Mouse (Mus musculus) right cerebral cortex, postnatal 4 days (tissue): ENCODE results near the gene Klc3.

Experiments used
- DNase-seq: peaks from one replicate; pipeline ENCODE4 v3.0.0-alpha.2; 2022

Klc3 gene

GRCm38 (mm10) chr7:19403731-19404296, at the start of gene Klc3:
TSS of gene Klc3 (minus strand) at chr7:19404104.
- DNase-seq, result no peak

GRCm38 (mm10) chr7:19449165-19449564, 45.3 kb upstream of the Klc3 start:
- DNase-seq, result no peak

DNA sequence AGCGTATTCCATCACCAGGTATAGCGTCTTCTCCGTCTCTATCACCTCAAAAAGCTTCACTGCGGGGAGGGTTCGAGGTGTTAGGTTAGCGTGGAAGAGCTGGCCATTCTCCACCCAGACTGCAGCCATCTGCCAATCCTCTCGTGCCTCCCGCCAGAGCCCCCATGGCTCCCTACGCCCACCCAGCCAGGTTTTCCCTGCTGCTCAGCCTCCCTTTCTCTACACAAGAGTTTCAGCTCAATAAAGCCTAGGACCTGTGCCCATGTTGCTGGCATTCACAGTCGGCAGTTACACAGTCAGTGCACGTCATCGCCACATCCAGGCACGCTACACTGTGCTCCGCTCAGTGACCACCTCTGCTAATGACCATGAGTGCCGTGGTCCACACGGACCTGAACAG, 43.8 kb upstream of the Klc3 start:
- no peak for DNase-seq

- DNase-seq, result no peak
Measured at GRCm38 (mm10) chr7:19444801-19445200, 40.9 kb upstream of the Klc3 start.

DNA sequence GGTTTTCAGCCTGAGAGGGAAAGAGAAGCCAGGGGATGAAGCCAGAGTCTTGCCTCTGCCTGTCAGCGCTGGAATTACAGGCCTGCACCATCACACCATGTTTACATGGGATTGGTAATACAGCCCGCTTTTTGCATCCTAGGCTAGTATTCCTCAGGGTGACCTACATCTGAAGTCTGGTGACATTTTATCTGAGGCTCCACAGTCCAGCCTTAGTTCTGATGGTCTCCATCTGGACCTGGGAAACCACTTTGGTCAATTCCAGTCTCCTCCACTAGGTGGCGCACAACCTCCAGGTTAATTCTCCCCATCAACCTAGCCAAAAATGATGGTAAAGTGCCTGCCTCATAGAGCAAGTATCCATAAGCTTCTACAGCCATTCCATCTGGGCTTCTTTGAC, 39.4 kb upstream of the Klc3 start:
- DNase-seq, result peak; percentile 93

DNA sequence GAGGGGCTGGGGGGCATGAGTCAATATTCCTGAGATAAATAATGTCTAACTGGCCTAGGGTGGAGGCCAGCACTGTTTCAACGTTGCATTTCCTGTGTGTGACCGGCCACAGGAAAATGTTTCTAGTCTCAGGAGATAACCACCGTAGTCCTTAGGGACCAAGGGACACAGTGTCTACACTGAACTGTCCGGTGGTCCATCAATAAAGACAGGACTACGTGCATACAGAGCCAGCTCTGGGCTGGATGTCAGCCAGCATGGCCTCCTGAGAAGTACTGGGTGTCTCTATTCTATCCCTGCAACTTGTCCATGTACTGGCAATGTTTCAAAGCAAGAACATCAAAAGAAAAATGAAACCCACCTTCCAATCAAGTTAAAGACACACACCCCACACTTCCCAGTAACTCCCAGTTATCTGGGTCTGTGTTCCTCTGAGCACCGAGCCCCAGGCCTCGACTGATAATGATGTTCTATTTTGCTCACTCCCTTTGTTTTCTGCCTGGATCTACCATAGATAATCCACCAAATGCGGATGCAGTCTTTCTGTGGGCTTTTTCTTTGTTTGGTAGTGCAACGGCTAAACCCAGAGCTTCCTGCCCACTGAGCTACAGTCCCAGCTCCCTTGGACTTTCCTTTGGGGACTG, 37.7 kb upstream of the Klc3 start:
- DNase-seq, result no peak

GRCm38 (mm10) chr7:19437048-19437447, 33.1 kb upstream of the Klc3 start:
- DNase-seq, result no peak

GRCm38 (mm10) chr7:19436276-19436675, 32.4 kb upstream of the Klc3 start:
- no peak for DNase-seq

DNA sequence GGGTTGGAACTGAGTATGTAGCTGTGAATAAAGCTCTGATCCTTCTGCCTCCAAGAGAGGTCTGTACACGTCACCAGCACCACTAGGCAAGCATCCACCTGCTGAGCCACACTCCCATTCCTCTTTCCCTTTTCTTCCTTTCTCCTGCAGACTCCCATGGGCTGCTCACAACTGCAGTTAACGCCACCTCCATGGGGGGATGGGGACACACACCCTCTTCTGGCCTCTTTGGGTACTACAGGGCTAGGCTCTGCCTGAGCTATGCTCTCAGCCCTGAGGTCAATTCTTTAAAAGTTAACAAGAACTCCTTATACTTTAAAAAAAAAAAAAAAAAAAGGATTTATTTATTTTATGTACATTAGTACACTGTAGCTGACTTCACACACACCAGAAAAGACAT, 28.6 kb upstream of the Klc3 start:
- DNase-seq, result no peak

- no peak for DNase-seq
Measured at GRCm38 (mm10) chr7:19430402-19430801, 26.5 kb upstream of the Klc3 start.

DNA sequence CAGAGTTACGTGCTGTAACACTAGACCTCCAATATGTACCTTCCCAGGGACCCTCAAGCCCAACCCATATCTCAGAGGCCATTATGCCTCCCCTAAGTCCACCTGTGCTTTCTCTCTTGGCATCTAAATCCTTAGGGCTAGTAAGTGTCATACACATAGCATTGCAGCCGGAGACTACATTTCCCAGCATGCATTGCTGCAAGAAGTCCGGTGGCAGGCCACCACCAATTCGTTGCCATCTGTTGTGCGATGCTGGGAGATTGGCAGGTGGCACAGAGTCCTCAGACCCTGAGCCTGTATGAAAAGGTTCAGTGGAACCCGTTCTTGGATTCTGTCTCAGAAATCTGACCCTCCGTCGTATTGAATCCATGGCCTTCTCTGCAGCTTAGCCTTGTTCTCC, 25.8 kb upstream of the Klc3 start:
- no peak for DNase-seq

DNA sequence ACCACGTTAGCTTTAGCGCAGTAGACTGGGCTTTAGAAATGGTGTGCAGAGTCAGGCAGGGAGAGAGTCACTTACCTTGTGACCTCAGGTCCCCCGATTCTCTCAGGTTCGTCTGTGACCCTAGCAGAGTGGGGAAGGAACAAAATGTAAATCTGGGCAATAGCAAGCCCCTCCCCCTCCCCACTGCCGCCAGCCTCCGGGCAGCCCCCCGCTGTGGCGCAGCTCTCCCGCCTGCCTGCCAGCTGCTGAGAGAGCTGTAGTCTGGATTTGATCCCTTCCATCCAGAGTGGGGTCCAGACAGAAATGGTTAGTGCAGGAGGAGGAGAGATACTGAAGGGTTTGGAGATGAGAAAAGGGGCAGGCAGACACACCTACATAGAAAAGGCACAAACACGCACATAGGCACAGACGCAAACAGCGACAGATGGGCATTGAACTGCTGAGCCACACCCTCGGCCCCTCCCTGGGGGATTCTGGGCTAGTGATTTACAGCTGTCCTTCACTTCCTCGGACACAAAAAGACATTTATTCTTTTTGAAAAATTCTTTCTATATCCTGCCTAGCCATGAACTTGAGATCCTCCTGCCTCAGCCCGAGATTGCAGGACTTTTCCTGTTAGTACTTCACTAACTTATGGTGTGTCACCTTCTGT, 24.2 kb upstream of the Klc3 start:
- DNase-seq, result no peak

- no peak for DNase-seq
Measured at GRCm38 (mm10) chr7:19426888-19427287, 23.0 kb upstream of the Klc3 start.

GRCm38 (mm10) chr7:19426349-19426748, 22.4 kb upstream of the Klc3 start:
- DNase-seq, result no peak

- DNase-seq, result no peak
Measured at GRCm38 (mm10) chr7:19424051-19424450, 20.1 kb upstream of the Klc3 start.

DNA sequence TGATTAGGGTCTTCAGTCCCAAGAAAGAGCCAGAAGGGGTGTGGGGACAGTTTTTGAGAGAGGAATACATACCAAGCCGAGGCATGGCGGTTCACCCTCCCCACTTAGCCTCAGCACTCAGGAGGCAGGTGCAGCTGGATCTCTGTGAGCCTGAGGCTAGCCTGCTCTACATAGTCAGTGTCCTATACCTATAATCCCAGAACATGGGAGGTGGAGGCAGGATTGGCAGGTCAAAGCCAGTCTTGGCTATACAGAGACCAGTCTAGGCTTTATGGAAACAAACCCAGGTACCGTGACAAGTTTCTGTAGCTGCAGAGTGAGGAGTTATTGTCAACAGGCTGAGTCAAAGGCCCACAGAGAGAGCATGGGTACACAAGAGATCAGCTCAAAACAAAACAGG, 19.2 kb upstream of the Klc3 start:
- DNase-seq, result no peak

DNA sequence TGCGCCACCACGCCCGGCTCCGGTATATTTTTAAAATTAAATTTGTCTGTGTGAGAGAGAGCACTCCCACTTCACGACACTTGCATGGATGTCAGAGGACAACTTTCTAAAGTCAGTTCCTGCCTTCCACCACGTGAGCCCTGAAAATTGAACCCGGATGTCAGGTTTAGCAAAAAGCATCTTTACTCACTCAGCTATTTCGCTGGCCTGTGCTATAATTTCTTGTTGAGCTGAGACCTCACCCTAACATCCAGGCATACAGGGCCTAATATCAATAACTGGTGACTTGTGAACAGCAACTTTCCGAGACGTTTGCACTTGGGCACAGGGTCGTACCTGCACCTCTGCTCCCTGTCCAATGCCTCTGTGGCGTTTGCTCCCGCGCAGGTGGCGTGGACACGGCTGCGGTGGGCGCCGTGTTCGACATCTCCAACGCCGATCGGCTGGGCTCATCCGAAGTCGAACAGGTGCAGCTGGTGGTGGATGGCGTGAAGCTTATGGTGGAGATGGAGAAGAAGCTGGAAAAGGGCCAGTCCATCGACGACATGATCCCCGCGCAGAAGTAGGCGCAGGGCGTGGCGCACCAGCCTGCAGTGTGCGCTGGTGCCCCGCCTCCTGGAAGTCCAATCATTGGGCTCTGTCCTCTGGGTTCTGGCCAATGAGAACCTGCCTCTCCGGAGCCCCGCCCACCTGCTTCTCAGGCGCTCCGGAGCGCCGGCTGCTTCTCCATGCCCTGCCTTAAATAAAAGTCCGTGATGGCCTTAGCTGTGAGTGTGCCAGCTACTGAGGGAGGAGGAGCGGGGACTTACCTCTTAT, 17.1 kb upstream of the Klc3 start:
- peak; percentile 83 for DNase-seq

- DNase-seq, result no peak
Measured at GRCm38 (mm10) chr7:19420121-19420520, 16.2 kb upstream of the Klc3 start.

GRCm38 (mm10) chr7:19416590-19416989, 12.7 kb upstream of the Klc3 start:
- no peak for DNase-seq

DNA sequence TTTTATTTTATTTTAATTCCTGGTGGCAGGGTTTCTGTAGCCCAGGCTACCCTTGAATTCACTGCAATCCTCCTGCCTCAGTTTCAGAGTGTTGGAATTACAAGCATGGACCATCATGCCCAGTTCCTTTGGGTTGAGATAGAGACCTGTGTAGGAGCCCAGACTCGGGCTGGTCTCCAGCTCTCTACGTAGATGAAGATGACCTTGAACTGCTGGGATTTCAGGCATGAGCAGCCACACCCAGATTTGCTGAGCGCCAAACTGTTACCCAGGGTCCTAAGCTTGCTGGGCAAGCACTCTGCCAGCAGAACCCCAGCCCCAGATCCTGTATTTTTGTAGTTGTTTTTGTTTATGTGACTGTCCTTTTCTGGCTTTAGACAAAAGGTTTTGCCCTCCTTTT, 9.6 kb upstream of the Klc3 start:
- DNase-seq, result no peak

- DNase-seq, result no peak
Measured at GRCm38 (mm10) chr7:19411783-19412182, 7.9 kb upstream of the Klc3 start.

- DNase-seq, result no peak
Measured at GRCm38 (mm10) chr7:19410766-19411344, 7.0 kb upstream of the Klc3 start.

- DNase-seq, result no peak
Measured at GRCm38 (mm10) chr7:19409753-19410152, 5.8 kb upstream of the Klc3 start.
